Mouse (Mus musculus) embryonic facial prominence, embryonic 15.5 days (tissue): Measurements from ENCODE around the gene Hist2h2aa2. TPM values are rescaled to one million over a fixed set of nuclear protein-coding genes. Genes with fewer than 3 reads are reported as not detected.
"Not testable (repeated sequence)": the region's sequence is repeated elsewhere in the genome, so short reads cannot be mapped to it uniquely, and the experiment has no call there.

Experiments
- ATAC-seq: fragments of 200-750 bp; cut with Nextera tagmentation; 2 replicates; pipeline ENCODE4 v1.8.0; 2017; ENCODE audit warnings: low read depth, moderate TSS enrichment; ENCODE audit not compliant: insufficient number of reproducible peaks, low FRiP score, low TSS enrichment
- H3K27ac ChIP-seq: fragments of 300-500 bp; sonication (generic); replicated peaks from 2 replicates; pipeline ENCODE4 v1.5.1; 2015; ENCODE audit warnings: mild to moderate bottlenecking, inconsistent platforms
- H3K27me3 ChIP-seq: fragments of 300-500 bp; sonication (generic); 2 replicates; pipeline ENCODE4 v1.6.1; 2015; ENCODE audit warnings: inconsistent platforms
- H3K36me3 ChIP-seq: fragments of 300-500 bp; sonication (generic); 2 replicates; pipeline ENCODE4 v1.6.1; 2015; ENCODE audit warnings: mild to moderate bottlenecking, inconsistent platforms
- H3K4me1 ChIP-seq: fragments of 300-500 bp; sonication (generic); 2 replicates; pipeline ENCODE4 v1.6.1; 2015; ENCODE audit warnings: inconsistent platforms
- H3K4me2 ChIP-seq: fragments of 300-500 bp; sonication (generic); replicated peaks from 2 replicates; pipeline ENCODE4 v1.6.1; 2015; ENCODE audit warnings: mild to moderate bottlenecking, inconsistent platforms
- H3K4me3 ChIP-seq: fragments of 300-500 bp; sonication (generic); replicated peaks from 2 replicates; pipeline ENCODE4 v1.5.1; 2015; ENCODE audit warnings: mild to moderate bottlenecking, inconsistent platforms
- H3K9ac ChIP-seq: fragments of 300-500 bp; sonication (generic); 2 replicates; pipeline ENCODE4 v1.6.1; 2015; ENCODE audit warnings: inconsistent platforms
- H3K9me3 ChIP-seq: fragments of 300-500 bp; sonication (generic); replicated peaks from 2 replicates; pipeline ENCODE4 v1.6.1; 2016; ENCODE audit warnings: inconsistent platforms
- WGBS: fragments of 180-500 bp; shearing (Covaris S2); methylation state at CpG from one replicate; pipeline ENCODE4 v1.1.7; 2015; 5-methylcytosine and 5-hydroxymethylcytosine counted together
- polyA plus RNA-seq: library from polyadenylated mRNA; unstranded; fragments of >200 nt; fragmentation: Nextera tagmentation; extraction: Ambion mirVana; gene quantifications from 2 replicates; pipeline ENCODE4 v1.2.1, GENCODE M21; 2015

Gene Hist2h2aa2
- polyA plus RNA-seq: 76.7 and 79.1 TPM in 2 replicates

DNA sequence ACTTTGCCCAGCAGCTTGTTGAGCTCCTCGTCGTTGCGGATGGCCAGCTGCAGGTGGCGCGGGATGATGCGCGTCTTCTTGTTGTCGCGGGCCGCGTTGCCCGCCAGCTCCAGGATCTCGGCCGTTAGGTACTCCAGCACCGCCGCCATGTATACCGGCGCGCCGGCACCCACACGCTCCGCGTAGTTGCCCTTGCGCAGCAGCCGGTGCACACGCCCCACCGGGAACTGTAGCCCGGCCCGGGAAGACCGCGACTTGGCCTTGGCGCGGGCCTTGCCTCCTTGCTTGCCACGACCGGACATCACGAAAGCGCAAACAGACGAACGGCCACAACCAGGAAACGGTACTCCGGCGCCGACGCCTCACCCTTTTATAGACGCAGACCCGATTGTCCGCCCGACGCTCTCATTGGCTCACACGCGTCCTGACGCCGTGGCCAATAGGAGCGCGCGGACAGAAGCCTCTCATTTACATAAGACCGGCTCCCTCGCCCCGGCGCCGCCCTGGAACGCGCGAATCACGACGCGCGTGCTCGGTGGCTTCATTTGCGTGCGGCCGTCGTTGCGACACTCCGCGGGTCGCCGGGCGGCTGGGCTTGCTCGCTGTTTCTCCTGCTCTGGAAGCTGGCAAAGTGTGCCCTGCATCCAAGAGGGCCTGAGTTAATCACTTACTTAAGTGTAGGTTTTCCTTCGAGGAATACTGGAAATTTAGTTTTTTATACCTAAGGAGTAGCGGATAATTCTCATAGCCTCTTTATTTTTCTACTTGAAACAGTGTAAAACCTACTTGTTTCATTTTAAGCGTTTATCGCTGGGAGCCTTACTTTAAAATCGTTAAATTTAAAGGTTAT is at the start of gene Hist2h2aa2:
Gene Hist2h2aa2 (minus strand): TSS at position 328 of the 850 bp plus-strand sequence.
- peak; percentile 89 for ATAC-seq
- peaks cover 34% of the 10 kb centered on the region for H3K4me1 ChIP-seq
- not testable (repeated sequence) for H3K9me3 ChIP-seq, H3K27me3 ChIP-seq, H3K36me3 ChIP-seq
- peak within 1 kb of the TSS; percentile 91 for H3K27ac ChIP-seq
- H3K9ac ChIP-seq: peak within 1 kb of the TSS; percentile 18; the same call in 1 of the 2 replicates
- H3K4me3 ChIP-seq: peak within 1 kb of the TSS; percentile 38
- WGBS: 3% methylated on average over 31 of the region's 85 CpGs
- H3K4me2 ChIP-seq: peak within 1 kb of the TSS; percentile 39

DNA sequence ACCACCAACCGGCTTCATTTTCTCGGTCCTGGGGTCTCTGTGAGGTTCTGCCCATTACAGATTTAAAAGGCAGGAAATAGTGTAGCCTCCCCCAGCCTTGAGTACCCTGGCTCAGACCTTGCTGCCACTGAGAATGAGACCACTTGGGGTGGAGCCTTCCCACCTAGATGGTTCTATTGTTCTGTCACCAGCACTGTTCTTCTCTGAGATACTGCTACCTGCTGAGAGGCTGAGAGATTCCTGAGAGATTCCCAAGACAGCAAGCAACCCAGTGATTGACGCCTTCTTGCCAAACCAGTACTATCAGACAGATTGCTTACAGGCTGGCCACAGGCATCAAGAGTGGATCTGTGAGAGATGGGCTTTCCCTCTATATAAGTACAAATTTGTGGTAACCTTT is 49.1 kb upstream of the Hist2h2aa2 start:
- 69% methylated on average over 3 of the region's 3 CpGs for WGBS
- 0 out of 2 replicates have a peak, but pooled peaks cover 2% of the 10 kb centered on the region for H3K4me1 ChIP-seq

DNA sequence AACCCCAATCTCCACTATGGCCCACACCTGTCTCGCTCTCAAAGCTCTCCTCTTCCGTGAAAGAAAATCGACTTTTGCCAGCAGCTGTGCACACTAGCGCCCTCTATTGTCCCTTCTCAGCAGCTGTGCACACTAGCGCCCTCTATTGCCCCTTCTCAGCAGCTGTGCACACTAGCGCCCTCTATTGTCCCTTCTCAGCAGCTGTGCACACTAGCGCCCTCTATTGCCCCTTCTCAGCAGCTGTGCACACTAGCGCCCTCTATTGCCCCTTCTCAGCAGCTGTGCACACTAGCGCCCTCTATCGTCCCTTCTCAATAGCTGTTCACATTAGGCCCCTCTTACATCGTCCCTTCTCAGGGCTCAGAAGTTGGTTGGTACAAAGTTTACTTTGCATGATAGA is 47.3 kb upstream of the Hist2h2aa2 start:
- 88% methylated on average over 11 of the region's 11 CpGs for WGBS
- H3K36me3 ChIP-seq, H3K4me1 ChIP-seq, H3K27ac ChIP-seq, ATAC-seq, H3K9me3 ChIP-seq, H3K4me2 ChIP-seq, H3K9ac ChIP-seq, H3K4me3 ChIP-seq: not testable (repeated sequence)
- H3K27me3 ChIP-seq: peaks cover 14% of the 10 kb centered on the region

More for the DNA sequence above, 49.1 kb upstream of the Hist2h2aa2 start:
- Histone ChIP-seq H3K27me3 (no peaks in the 10 kb centered on the region), H3K9ac (no peak overlapping the region), H3K36me3 (no peaks in the 10 kb centered on the region), H3K4me2 (no peak overlapping the region), H3K9me3 (no peaks in the 10 kb centered on the region), H3K4me3 (no peak overlapping the region), H3K27ac (no peak overlapping the region)
- no peak for ATAC-seq

DNA sequence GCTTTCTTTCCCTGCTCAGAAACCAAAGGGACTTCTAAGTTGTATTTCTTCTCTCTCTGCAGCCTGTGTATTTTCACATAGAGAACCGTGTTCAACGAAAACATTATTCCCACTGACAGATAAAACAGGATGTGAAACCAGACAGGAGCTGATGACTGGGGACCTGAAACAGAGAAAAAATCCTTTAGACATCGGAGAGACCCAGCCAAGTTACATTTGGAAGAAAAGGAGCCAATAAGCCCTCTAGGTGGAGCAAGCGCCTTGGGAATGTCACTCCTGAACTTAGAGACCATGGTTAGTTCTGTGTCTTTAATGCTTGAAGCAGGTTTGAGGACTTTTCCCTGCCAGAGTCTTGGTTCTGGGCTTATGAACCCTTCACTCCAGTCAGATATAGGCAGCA is 44.4 kb upstream of the Hist2h2aa2 start:
- H3K27me3 ChIP-seq: peaks cover 14% of the 10 kb centered on the region
- H3K36me3 ChIP-seq: no peaks in the 10 kb centered on the region
- H3K9ac ChIP-seq: no peak overlapping the region
- H3K9me3 ChIP-seq: no peaks in the 10 kb centered on the region
- H3K4me2 ChIP-seq: 0 out of 2 replicates have a peak overlapping the region, but pooled peaks have one; percentile 17
- H3K4me1 ChIP-seq: peaks cover 9% of the 10 kb centered on the region; the same call in 1 of the 2 replicates
- H3K27ac ChIP-seq: no peak overlapping the region
- no peak overlapping the region for H3K4me3 ChIP-seq
- 16% methylated on average over 4 of the region's 4 CpGs for WGBS
- no peak for ATAC-seq

DNA sequence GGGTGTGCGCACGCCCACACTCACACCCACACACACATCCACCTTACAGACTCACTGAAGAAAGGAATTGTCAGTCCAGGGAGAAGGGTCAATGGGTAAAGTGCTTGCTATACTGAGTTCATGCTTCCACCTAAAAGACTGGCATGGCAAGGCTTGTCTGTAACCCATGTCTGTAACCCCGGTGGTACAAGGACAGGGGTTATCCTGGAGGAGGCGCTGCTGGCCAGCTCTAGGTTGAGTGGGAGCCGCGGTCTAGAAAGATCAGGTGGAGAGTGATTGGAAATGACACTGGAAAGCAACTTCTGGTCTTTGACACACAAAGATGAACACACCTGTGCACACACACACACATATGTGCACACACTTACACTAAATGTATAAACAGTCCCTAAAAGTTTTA is 40.6 kb upstream of the Hist2h2aa2 start:
- 51% methylated on average over 6 of the region's 6 CpGs for WGBS
- ATAC-seq: no peak
- H3K4me3 ChIP-seq: no peak overlapping the region
- H3K9ac ChIP-seq: no peak overlapping the region
- H3K36me3 ChIP-seq: no peaks in the 10 kb centered on the region
- H3K4me1 ChIP-seq: peaks cover 20% of the 10 kb centered on the region
- peaks cover 14% of the 10 kb centered on the region for H3K27me3 ChIP-seq
- no peak overlapping the region for H3K4me2 ChIP-seq
- H3K9me3 ChIP-seq: no peaks in the 10 kb centered on the region
- H3K27ac ChIP-seq: no peak overlapping the region

DNA sequence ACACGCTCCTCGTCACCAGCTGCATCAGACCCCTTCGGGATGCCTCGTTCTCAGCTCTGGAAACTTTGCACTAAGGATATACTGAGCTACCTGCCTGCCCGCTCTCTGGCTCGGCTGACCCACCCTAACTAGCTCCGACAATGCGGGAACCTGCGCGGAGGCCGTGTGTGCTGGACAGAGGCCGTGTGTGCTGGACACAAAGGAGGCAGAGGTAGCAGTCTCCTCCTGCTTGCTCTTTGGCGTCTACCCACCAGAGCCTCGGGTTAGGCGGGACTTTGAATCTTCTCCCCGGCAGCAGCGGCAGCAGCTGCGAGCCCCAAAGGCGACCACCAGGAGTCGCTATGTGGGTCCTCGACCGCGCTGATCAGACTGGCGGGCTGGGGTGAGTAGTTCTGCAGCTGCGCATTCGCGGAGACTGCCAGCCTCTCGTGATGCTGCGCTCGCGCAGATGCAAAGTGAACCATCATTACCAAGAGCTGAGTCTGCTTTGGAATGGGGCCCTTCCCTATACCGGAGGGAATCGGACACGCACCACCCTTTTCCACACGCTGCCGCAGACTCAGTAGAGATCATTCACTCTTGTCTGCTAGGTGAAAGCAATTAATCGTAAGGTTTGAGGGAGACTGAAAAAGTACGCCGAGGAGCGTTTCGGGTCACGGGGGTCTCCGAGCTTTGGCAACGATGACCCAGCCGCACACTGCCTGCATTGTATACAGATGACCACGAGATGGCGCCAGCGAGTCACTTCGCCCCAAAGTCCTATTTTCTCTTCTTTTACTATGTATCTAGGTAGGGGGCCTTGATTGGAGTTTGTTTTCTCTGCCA is 37.9 kb upstream of the Hist2h2aa2 start:
- H3K4me1 ChIP-seq: peaks cover 12% of the 10 kb centered on the region
- peak overlapping the region; percentile 50 for H3K9ac ChIP-seq
- H3K36me3 ChIP-seq: no peaks in the 10 kb centered on the region
- H3K4me2 ChIP-seq: peak overlapping the region; percentile 91
- WGBS: under 1% methylated on average over 49 of the region's 49 CpGs
- H3K4me3 ChIP-seq: peak overlapping the region; percentile 56
- no peaks in the 10 kb centered on the region for H3K9me3 ChIP-seq
- H3K27ac ChIP-seq: peak overlapping the region; percentile 93
- ATAC-seq: peak; percentile 94
- peaks cover 3% of the 10 kb centered on the region; the same call in 1 of the 2 replicates for H3K27me3 ChIP-seq

DNA sequence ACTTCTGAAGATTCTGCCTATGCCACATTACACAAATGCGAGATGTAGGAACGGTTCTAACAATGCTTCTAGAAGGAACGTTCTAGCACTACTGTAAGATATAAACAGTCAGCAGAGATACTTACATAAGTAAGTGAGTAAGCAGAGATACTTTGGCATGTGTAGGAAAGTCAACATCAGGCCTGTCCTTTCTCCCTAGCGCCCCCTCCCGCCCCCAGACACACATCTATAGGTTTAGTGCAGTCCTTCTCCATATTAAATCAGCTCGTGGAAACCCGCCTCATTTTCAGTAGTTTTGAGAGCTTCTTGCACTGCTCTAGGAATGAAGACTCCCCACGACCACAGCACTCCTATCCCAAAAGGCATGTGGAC is 37.3 kb upstream of the Hist2h2aa2 start:
- H3K36me3 ChIP-seq: no peaks in the 10 kb centered on the region
- H3K4me2 ChIP-seq: peak overlapping the region; percentile 91
- ATAC-seq: 0 out of 2 replicates have a peak, but pooled peaks have one; percentile 45
- peak overlapping the region; percentile 50 for H3K9ac ChIP-seq
- no peaks in the 10 kb centered on the region for H3K27me3 ChIP-seq
- 13% methylated on average over 8 of the region's 8 CpGs for WGBS
- no peaks in the 10 kb centered on the region for H3K9me3 ChIP-seq
- H3K4me3 ChIP-seq: peak overlapping the region; percentile 56
- peak overlapping the region; percentile 93 for H3K27ac ChIP-seq
- H3K4me1 ChIP-seq: peaks cover 12% of the 10 kb centered on the region

DNA sequence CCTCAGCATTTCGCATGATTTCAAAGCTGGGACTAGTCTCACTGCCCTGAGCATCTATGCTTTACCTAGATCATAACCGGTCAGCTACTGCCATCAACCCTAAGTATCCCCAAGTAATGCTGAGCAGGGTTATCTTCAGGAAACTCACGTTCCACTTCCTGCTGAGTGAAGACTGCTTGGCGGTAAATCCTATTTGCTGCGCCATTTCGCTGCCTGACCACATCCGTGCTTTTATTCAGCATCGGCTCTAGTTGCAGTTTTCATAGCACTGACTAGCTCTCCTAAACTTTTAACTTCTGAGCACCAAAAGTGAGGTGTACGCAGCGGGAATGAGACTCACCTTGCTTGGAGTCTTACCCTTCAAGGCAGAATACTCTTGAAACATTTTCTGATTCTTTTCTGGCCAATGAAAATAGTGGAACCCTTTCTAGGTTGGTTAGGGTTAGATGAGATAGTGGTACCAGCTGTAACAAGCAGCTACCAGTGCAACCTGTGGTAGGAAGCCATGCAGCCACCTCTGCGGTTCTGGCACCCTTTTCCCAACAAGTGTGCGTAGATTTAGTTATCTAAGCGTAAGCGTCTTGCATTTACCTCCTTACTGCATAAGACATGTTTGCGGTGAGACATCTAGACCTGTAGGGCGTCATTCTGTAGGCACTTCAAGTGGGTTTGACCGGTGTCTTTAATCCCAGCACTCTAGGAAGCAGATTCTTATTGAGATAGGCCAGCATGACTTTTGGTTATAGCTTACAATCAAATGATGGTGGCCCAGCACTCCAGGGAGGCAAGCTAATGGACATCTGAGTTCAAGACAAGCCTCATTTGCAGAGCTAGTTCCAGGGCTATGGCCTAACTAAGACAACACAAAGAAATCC is 33.8 kb upstream of the Hist2h2aa2 start:
- no peak for ATAC-seq
- no peak overlapping the region for H3K9ac ChIP-seq
- H3K9me3 ChIP-seq: no peaks in the 10 kb centered on the region
- no peaks in the 10 kb centered on the region for H3K27me3 ChIP-seq
- no peaks in the 10 kb centered on the region for H3K36me3 ChIP-seq
- no peak overlapping the region for H3K4me3 ChIP-seq
- 87% methylated on average over 17 of the region's 17 CpGs for WGBS
- H3K27ac ChIP-seq: no peak overlapping the region
- no peak overlapping the region for H3K4me2 ChIP-seq
- peaks cover 15% of the 10 kb centered on the region for H3K4me1 ChIP-seq

DNA sequence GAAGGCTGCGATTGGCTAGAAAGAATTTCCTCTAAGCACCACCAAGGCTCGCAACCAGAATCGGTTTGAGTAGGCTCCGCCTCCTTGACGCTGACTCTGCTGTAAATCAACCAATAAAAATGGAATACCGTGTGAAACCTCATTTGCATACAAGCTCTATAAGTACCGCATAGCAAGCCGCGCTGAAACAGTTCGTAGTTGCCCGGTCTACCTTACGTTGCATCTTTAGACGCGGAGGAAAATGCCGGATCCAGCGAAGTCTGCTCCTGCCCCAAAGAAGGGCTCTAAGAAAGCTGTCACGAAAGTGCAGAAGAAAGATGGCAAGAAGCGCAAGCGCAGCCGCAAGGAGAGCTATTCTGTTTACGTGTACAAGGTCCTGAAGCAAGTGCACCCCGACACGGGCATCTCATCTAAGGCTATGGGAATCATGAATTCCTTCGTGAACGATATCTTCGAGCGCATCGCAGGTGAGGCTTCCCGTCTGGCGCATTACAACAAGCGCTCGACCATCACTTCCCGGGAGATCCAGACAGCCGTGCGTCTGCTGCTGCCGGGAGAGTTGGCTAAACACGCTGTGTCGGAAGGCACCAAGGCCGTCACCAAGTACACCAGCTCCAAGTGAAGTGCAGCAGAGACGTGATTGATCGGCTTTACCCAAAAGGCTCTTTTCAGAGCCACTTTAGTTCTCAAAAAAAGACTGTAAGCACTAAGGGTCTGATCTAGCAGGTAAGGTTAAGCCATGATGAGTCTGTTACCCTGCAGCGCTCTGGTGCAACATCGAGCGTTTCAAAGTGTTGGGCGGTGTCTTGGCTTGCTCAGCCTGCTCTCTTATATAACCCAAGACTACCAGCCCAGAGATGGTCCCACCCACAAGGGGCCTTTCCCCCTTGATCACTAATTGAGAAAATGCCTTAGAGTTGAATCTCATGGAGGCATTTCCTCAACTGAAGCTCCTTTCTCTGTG is 29.7 kb upstream of the Hist2h2aa2 start, which contains the start of gene Hist2h2bb:
Gene Hist2h2bb (plus strand): TSS at position 242 of the 964 bp plus-strand sequence.
- Histone ChIP-seq H3K27me3 (no peaks in the 10 kb centered on the region), H3K9ac (peak within 1 kb of the TSS; percentile 57), H3K36me3 (no peaks in the 10 kb centered on the region), H3K4me3 (peak within 1 kb of the TSS; percentile 57), H3K27ac (peak within 1 kb of the TSS; percentile 96), H3K4me1 (peaks cover 13% of the 10 kb centered on the region), H3K9me3 (no peaks in the 10 kb centered on the region), H3K4me2 (peak within 1 kb of the TSS; percentile 85)
- ATAC-seq: peak; percentile 96
- under 1% methylated on average over 45 of the region's 45 CpGs for WGBS
